Mouse (Mus musculus): ENCODE measurements around the gene Rhox3h. TPM values are rescaled to one million over a fixed set of nuclear protein-coding genes. Genes with fewer than 3 reads are reported as not detected.

Rhox3h gene
- polyA plus RNA-seq, 1 experiment from 2014 or later, result not detected

Other genes starting within 250 kb of the Rhox3h start
- not detected in 2 replicates for gene Rhox4b, start 236.3 kb downstream of the Rhox3h start, polyA plus RNA-seq (2015; fragmentation: Nextera tagmentation; extraction: Ambion mirVana)
- gene Rhox2c, start 215.1 kb downstream of the Rhox3h start, polyA plus RNA-seq (2015; fragmentation: Nextera tagmentation; extraction: Ambion mirVana), result not detected in 2 replicates
- gene Rhox3c, start 210.2 kb downstream of the Rhox3h start, polyA plus RNA-seq (2015; fragmentation: Nextera tagmentation; extraction: Ambion mirVana), result not detected in 2 replicates
- not detected in 2 replicates for gene Rhox4c, start 188.4 kb downstream of the Rhox3h start, polyA plus RNA-seq (2015; fragmentation: Nextera tagmentation; extraction: Ambion mirVana)
- not detected in 2 replicates for gene Rhox2d, start 175.3 kb downstream of the Rhox3h start, polyA plus RNA-seq (2015; fragmentation: Nextera tagmentation; extraction: Ambion mirVana)
- not detected in 2 replicates for gene Rhox4d, start 154.4 kb downstream of the Rhox3h start, polyA plus RNA-seq (2015; fragmentation: Nextera tagmentation; extraction: Ambion mirVana)
- gene Rhox2e, start 138.3 kb downstream of the Rhox3h start, polyA plus RNA-seq (2015; fragmentation: Nextera tagmentation; extraction: Ambion mirVana), result not detected in 2 replicates
- not detected in 2 replicates for gene Rhox3e, start 126.7 kb downstream of the Rhox3h start, polyA plus RNA-seq (2015; fragmentation: Nextera tagmentation; extraction: Ambion mirVana)
- gene Rhox4e, start 111.4 kb downstream of the Rhox3h start, polyA plus RNA-seq (2015; fragmentation: Nextera tagmentation; extraction: Ambion mirVana), result not detected in 2 replicates
- gene Rhox2f, start 97.4 kb downstream of the Rhox3h start, polyA plus RNA-seq (2015; fragmentation: Nextera tagmentation; extraction: Ambion mirVana), result not detected in 2 replicates
- not detected in 2 replicates for gene Rhox3f, start 87.8 kb downstream of the Rhox3h start, polyA plus RNA-seq (2015; fragmentation: Nextera tagmentation; extraction: Ambion mirVana)
- gene Rhox4f, start 61.1 kb downstream of the Rhox3h start, polyA plus RNA-seq (2015; fragmentation: Nextera tagmentation; extraction: Ambion mirVana), result not detected in 2 replicates
- gene Rhox3g, start 40.2 kb downstream of the Rhox3h start, polyA plus RNA-seq (2015; fragmentation: Nextera tagmentation; extraction: Ambion mirVana), result not detected in 2 replicates
- not detected in 2 replicates for gene Rhox2g, start 25.3 kb downstream of the Rhox3h start, polyA plus RNA-seq (2015; fragmentation: Nextera tagmentation; extraction: Ambion mirVana)
- gene Rhox4g, start 17.4 kb downstream of the Rhox3h start, polyA plus RNA-seq (2015; fragmentation: Nextera tagmentation; extraction: Ambion mirVana), result not detected in 2 replicates
- gene Rhox2h, start 4.5 kb upstream of the Rhox3h start, polyA plus RNA-seq (2015; fragmentation: Nextera tagmentation; extraction: Ambion mirVana), result not detected in 2 replicates
- gene Rhox5, start 136.1 kb upstream of the Rhox3h start, polyA plus RNA-seq (2015; fragmentation: Nextera tagmentation; extraction: Ambion mirVana), result 0.70 TPM in 1 of 2 replicates, not detected in the other
- not detected in 2 replicates for gene Rhox6, start 158.1 kb upstream of the Rhox3h start, polyA plus RNA-seq (2015; fragmentation: Nextera tagmentation; extraction: Ambion mirVana)
- gene Rhox7a, start 162.9 kb upstream of the Rhox3h start, polyA plus RNA-seq (2015; fragmentation: Nextera tagmentation; extraction: Ambion mirVana), result not detected in 2 replicates
- gene Rhox8, start 210.2 kb upstream of the Rhox3h start, polyA plus RNA-seq (2015; fragmentation: Nextera tagmentation; extraction: Ambion mirVana), result not detected in 2 replicates
- not detected in 2 replicates for gene Rhox7b, start 228.5 kb upstream of the Rhox3h start, polyA plus RNA-seq (2015; fragmentation: Nextera tagmentation; extraction: Ambion mirVana)
- gene Rhox9, start 233.0 kb upstream of the Rhox3h start, polyA plus RNA-seq (2015; fragmentation: Nextera tagmentation; extraction: Ambion mirVana), result not detected in 2 replicates